Mouse (Mus musculus) gonadal fat pad, adult 2 months (tissue): ENCODE results near the gene Ubtd2. TPM values are rescaled to one million over a fixed set of nuclear protein-coding genes. Genes with fewer than 3 reads are reported as not detected.

Experiments used
- DNase-seq: peaks from one replicate; pipeline ENCODE4 v3.0.0-alpha.2; 2012; ENCODE audit warnings: low read depth
- polyA plus RNA-seq: library from polyadenylated mRNA; depleted of rRNA; stranded (reverse); fragments of >200 nt; gene quantifications from 2 replicates; pipeline ENCODE4 v1.2.3, GENCODE M21; 2012

The Ubtd2 gene
- polyA plus RNA-seq, 1 experiment = 11.2 TPM

DNA sequence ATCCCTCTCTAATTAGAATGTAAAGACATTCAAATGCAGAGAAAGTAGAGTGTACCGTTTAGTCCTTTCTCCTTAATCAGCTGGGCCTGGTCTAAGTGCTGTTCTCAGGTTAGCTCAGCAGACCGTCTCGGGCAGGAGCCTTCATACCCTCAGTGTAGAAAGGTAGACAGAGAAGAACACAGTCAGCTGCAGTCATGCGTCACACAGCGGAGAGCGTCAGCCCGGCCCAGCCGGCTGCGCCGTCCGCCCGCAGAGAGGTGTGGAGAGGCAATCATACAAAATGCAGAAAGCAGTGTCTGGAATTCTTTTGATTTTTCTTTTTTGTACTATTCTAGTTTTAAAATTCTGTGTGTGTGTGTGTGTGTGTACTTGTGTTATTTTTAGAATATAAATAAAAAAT, 90.4 kb downstream of the Ubtd2 start:
- DNase-seq = no peak

DNA sequence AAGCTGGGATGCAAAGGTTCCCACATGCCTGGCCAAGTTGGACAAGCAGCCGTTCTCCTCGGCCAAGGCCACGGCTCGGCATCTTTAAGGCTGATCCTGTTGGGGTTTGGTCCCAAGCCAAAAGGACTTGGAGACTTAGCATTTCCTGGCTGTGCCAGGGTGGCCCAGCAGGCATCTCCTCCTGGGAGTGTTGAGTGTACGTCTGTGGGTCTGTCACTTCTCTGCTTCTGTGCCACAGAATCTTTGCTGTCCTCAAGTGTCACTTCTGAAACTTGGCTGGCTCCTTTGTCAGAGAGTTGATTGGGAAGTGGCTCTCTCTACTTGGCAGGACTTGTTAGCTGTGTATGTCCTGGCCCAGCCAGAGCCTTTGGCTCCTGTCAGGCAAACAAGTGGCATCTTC, 91.3 kb downstream of the Ubtd2 start:
- DNase-seq = no peak

DNA sequence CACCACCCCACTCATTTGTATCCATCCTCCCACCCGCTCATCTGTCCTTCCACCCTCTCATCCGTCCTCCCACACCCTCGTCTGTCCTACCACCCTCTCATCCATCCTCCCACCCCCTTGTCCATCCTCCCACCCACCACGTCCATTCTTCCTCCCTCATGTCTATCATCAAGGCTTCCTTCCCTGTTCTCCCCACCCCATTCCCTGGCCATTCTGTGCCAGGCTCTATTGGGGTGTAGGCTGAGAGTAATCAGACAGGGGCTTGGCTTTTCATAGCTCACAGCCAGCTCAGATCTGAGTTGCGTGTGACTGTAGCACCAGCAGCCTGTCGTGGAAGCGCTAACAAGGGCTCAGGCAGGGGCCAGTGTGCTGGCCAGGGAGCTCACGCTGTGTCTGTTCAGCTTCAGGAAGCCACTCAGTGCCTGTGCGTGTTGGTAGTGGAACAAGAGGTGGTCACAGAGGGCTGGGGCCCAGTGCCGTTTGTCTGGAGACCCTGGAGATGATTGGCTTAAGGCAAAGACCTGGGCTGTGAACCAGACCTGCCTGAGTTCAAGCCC, 92.3 kb downstream of the Ubtd2 start:
- DNase-seq = no peak

DNA sequence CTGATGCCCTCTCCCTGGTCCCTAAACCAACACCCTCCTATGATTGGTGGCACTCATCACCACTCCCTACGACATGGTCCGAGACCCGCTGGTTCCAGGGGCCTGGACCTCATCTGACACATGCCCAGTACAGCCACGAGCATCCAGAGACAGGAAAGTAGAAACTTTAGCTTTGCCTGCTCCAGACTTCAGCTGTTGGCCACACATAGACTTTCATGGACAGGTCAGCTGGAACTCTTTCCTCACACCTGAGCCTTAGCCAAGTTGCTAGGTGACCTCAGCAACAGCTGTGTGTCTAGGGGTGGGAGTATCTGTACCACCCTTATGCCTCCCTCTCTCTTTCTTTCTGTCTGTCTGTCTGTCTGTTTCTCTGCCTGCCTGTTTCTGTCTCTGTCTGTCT, 93.1 kb downstream of the Ubtd2 start:
- DNase-seq = no peak

DNA sequence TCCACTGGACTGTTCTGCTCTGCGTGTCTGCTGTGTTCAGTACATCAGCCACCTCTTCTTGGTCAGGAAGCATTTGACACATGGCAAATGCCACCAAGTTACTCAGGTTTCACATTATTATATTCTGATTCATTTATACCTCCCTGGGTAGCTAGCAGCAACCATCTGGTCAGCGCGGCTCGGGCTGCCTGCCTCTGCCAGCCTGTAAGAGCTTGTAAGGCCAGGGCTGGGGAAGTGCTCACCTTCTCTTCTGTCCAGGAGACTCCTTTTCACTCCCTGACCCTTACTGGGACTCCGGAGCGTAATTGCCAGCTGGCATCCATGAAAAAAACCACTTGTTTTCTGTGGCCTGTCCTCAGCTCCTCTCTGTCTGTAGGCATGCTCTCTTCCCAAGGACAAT, 94.1 kb downstream of the Ubtd2 start:
- DNase-seq = no peak

DNA sequence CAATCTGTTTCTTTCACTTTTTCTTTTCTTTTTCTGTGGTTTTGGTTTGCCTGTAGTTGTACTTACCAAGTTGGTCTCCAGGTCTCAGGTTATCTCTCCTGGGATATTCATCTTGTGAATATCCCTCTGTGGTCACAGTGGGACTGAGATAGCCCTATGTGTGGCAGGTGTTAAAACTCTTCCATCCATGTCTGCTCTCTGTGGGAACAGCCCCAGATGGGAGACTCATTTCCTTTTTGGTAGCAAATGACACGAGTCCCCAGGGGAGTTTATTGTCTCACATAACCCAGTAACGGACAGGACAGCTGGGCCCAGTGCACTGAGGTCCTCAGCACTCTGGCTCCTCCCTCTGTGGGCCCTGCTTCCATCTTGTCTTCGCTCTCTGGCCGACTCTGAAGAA, 94.9 kb downstream of the Ubtd2 start:
- DNase-seq = no peak

DNA sequence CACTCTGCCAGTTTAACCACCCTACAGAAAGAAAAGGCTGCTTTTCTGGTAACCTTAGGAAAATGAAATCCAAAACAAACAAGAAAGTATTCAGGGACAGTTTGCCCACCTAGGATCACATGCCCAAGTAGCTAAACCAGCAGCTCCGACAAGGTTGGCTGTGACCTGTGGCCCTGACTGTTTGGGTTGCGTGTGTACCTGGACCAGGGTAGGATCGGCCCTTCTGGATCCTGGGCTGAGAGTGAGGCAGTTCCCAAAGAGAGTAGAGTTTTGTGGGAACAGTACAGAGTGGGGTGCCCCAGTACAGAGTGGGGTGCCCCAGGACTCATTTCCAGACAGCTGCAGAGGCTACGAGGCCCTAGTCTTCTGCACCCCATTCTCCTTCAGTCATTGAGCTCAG, 95.9 kb downstream of the Ubtd2 start:
- no peak for DNase-seq

DNA sequence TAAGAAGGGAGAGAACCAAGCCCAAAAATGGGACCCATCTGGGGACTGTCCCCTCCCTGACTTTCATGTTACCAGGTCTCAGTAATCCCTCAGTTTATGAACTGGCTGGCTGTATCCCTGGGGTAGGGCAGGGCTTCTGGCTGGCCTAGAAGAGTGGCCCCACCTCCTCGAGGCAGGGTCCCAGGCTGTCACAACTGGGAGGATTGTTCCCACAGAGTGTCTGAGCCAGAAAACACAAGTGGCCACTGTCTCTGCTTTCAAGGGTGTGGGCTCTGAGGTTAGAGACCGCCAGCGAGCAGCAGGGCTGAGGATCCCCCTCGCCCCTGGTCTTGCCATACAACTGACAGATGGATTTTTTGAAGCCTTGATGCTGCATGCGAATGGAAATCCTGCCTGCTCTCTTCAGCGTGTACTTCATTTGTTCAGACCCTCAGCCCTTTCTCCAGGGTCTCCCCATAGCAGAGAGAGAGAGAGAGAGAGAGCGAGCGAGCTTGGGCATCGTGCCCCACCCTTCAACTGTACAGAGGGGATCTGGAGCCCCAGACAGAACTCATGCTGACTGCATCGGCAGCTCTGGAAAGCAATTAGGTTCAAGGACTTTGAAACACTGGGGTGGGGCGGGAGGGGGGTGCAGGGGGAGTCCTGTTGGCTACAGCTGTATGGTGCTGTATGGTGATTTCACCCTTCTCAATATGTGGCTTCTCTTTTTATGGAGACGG, 96.6 kb downstream of the Ubtd2 start:
- DNase-seq = no peak

DNA sequence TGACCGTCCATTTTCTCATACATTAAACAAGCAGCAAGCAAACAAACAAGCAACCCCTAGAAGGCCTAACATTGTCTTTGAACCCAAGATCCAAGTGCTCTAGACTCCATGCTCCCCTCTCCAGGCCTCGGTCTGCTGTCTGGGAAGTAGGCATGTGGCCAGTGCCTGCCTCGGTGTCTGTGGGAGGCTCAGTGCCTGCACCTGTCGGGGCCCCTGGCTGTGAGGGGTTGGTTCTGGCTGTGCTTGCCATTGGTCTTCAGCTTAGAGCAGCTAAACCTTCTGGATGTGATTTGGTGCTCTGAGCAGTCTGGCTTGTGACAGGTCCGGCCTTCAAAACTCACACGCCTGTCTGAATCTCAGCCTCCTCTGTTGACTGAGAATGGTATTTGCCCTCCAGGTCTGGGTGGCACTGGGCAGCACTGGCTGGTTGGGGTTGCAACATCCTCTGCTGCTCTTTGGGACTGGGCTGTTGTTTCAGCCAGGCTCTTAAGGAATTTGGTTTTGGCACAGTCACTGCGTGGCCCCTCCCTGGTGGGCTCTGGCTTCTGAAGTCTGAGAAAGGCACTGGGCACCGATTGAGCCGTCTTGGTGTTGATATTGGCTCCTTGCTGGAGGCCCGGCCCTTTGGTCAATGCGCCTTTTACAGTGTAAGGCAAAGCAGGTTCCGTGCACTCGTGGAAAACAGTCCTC, 97.4 kb downstream of the Ubtd2 start:
- DNase-seq = no peak

DNA sequence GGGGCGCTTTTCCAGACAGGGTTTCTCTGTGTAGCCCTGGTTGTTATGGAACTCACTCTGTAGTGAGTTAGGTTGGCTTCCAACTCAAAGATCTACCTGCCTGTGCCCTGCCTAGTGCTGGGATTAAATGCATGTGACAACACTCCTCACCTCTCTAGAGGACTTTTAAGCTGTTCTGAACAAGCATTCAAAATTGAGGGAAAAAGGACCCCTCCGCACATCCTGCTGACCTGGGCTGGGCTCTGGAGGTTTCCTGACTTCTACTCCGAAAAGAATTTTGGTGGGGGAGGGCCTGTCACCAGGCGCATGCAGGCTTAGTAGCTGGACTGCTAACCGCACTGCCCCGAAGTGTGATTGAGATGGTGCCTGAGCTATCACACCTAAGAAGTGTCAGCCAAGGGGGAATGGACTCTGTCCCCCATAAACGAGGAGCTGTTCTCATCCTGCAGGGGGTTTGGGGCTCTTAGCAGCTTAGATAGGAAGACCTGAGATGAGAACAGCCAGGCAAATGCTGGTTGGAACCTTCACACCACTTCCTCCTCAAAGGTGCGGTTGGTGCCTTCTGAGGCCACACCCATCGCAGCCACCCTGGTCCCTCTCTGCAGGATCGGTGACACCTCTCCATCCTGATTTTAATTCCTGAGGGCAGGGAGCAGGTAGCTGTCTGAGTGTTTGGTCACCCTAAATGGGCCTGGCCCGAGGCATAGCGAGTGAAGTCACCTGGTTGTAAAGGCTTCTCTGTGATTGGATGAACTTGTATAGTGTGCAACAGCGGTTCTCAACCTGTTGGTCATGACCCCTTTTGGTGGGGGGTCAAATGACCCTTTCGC, 98.4 kb downstream of the Ubtd2 start:
- DNase-seq = no peak

DNA sequence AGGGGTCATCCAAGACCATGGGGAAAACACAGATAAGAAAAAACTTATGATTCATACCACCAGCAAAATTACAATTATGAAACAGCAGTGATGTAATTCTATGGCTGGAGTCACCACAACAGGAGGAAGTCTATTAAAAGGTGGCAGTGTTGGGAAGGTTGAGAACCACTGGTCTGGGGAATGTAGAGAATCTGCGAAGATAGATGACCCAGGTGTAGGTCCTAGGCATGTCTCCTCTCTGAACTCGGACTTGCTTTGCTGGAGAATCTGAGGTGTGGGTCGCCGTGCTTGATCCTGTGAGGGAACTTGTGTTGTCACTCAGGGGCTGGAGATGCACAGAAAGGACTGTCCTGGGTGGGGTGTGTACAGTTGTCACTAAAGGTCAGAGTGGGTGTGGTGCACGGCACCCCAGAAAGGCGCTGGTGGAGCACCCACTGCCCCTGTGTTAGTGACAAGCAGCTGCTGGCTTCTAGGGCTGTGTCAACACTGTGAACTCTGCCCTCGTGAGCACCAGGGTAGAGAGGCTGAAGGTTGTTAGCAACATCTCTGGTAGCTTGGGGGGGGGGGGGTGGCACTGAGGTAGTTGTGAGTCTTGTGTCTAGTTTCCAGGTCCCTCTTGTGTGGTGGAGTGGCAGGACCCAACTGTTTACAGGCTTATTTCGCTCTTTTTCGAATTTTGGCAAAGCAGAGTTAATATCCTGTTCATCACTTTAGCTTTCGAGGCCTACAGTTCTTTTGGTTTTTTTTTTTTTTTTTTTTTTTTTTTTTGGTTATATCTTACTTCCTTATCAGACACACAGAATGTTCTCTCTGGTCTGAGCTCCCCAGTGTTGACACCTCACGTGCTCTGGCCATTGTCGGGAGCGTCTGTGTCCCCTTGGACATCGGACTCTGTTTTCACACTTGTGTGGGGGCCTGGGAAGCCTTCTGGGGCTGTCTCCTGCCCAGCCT, 99.2 kb downstream of the Ubtd2 start:
- no peak for DNase-seq

DNA sequence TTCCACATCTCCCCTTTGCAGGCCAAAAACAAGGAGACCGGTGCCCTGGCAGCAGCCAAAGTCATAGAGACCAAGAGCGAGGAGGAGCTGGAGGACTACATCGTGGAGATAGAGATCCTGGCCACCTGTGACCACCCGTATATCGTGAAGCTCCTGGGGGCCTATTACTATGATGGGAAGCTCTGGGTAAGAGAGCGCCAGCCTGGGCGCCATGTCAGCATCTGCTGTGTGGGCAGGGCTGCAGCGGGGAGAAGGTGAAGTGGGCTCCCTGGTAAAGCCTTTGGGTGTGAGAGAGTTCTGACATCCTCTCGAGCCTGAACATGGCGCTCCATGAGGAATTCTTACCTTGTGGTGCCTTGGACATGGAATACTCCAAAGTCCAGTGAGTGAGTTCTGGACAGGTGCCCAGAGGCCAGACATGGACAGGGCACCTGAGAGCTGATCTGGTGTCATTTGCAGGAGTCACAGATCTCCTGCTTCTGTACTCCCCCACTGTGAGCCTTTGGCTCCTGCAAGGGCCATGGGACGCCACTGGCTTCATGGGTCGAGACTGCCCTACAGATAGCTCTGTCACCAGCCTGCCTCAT, 100.0 kb downstream of the Ubtd2 start:
- no peak for DNase-seq

DNA sequence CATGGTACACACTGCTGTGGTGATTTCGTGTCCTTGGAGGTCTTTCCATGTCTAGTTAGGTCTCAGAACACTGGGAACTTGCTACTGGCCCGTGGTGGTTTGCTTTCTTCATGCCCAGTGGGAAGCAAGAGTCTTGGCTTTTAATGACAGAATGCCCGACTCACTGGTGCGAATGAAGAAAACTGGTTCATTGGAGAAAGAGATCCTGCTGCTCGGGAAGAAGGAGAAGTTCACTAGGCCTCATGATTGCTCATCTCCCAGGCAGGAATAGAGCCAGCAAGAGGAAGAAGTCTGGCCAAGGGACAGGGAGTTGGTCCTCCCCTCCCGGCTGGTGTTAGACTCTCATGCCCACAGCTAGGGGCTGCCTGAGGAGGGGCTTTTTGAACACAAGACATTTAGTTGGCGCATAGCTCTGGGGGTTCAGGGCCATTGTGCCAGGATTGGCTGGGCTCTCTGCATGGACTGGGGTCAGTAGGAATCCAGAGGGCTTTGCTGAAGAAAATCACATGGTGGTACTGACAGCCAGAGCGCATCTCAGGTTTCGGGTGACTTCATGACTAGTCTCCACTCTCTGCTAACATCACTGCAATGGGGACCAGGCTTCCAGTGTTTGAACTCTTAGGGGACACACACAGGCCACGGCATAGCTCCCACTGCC, 101.3 kb downstream of the Ubtd2 start:
- DNase-seq = no peak

DNA sequence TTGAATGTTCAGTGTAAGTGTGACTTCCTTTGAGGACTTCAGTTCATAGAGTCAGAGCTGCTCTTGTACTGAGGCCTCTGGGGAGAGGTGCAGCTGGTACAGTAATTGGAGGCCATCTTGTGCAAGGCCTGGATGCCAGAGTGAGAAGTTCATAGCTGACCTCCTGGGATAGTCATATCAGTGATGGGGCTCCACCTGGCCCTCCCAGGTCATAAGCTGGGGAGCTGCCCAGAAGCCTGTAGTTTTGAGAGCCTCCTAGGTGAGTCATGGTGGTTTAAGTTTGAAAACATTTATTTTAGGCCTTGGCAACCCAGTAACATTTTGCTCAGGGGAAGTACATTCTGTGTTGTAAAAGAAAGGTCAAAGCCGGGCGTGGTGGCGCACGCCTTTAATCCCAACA, 102.9 kb downstream of the Ubtd2 start:
- DNase-seq = no peak

DNA sequence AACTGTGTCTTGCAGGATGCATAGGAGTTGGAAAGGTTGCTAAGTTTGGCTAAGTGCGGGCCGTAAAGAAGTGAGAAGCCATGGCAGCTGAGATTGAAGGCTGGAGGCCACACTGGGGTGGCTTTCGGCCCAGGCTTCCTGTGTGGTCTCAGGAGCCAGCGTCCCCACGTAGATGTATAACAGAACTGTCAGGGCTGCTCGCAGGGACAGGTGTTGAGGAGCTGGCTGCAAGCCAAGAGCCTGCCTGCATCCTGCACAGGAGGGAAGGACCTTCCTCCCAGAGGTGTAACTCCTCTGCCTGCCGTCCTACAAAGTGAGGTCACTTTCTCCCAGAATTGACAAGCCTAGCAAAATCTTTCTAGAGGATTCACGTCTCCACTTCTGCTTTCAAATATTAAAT, 103.5 kb downstream of the Ubtd2 start:
- DNase-seq = no peak

DNA sequence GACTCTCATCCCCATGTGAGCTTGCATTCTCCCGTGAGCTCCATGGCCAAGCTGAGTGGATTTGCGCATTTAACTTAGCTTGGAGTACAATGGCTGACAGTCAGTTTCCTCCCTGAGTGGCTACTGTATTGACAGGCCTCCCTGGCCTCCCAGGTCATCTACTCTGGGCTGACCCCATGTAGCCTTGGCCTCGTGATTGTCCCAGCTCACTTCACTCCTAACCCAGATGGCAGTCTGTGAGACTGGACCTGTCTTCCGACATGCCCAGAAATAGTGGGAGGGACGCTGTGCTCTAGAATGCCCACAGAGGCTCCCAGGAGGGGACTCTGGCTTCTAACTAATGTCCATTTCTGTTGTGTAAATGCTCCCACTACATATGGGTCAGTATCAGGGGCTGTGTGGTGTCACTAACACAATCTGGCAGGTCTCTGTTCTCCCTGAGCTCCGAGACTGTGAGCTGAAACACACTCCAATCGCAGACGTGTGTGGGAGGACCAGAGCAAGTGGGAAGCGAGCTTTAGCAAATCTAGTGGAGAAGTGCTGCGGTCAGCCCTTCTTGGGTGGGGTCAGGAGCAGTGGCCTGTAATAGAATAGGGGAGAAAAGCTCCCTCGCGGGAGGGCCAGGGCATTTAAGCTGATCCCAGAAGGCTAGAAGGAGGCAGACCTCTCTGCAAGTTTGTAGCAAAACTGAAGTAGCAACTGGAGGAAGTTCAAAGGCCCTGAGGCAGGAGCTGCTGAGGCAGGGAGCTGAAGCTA, 105.0 kb downstream of the Ubtd2 start:
- DNase-seq = no peak

DNA sequence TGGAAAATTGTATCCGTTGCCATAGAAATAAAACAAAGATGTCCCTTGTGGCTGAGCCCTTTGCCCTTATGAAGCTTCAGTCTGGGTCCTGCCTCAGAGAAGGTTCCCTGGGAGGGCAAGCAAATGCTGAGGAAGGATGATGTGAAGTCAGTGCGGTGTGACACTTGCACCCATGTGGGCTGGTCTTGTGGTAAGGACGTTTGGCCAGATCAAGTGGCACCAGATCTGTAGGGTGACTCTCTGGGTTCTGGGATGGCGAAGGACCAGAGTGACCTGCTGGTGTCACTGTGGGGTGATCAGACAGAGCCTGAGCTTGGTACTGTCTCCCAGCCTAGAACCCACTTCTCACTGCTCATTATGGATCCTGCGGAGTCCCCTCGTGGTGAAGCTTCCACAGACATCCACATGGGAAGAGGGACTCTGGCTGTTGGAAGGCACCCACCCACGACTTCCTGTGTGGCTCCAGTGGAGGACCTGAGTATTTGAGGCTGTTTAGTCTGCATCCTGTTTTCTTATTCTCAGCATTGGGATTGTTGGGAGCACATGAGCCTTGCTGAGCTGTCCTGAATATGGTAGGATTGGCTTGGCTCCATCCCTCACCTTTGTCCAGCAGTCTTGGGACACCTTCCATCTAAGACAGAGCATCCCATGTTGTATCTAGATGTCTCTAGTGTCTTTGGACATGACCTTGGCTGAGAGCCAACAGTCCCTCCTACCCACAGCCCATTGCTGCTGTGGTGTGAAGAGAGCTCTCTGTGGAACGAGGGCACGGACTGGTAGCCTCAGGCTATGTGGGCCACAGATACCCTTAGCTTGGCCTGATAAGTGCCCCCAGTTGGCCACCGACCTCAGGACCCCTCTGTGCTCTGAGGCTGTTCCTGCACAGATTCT, 106.5 kb downstream of the Ubtd2 start:
- DNase-seq = no peak

DNA sequence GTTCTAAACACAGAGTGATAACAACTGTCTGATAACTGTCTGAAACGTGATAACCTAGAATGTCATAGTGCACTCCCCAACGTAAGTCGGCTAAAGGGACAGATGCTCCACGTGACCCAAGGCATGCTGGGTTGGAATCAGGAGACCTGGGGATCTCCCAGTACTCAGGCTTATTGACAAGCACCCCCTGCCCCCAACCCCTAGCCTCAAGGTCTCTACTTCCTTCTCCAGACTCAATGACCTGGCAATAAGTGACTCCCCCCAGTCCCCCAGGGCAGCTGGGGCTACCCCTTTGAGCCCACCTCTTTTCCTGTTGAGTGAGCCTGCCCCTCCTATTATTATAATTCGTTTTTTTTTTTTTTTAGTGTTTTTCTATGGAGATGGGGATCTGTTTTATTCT, 107.5 kb downstream of the Ubtd2 start:
- DNase-seq = no peak

DNA sequence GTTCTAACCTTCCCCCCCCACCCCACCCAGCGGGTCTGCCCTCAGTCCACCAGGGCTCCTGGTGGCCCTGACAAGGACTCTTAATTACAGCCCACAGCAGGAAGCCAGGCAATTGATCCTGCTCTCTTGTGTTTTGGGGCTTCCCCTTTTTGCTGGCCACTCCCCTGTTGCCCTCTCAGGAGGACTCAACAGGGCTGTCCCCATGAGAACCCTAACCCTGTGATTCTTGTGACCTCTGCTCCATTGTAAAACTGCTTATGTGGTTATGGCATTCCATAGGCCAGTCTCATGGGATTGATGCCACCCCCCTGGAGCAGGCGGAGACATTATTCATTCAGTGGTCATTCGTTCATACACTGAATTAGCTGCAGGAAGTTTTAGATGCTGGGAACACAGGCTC, 108.5 kb downstream of the Ubtd2 start:
- no peak for DNase-seq
